ENCODE assay signal across 8 mouse cellular contexts in the genomic region with DNA sequence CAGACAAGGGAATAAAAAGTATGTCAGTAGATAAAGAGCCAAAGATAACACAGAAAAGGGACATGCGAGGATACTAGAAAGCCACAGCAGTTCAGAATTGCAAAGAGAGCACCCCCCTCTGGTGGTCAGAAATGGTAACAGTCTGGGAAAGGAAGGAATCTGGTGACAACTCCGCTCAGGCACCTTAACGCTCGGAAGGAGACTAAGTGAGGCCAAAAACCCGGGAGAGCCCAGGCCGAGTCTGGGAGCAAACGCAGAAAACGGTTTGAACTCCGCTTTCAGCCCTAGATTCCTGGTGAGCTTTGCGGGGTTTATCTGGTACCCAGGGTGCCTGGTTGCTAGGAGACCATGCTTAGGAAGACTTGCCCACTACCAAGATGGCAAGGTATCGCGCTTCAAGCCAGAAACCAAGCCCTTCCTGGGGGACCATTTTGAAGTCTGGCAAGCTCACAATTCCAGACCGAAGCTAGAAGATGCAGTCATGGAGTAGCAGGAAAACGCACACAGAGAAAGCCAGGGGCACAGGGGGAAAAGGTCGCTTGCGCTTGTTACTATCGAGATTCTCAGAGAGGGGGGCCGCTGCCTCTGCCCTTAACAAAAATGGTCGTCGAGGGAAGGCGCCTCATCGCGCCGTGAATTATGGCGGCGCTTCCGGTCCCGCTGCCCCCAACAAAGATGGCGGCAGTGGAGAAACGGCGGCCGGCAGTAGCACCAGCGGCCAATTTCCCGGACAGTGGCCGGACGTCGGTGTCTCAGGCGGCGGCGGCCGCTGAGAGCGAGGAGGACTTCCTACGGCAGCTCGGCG. TPM values are rescaled to one million over a fixed set of nuclear protein-coding genes. Genes with fewer than 3 reads are reported as not detected.
DNase-seq lines count a peak whose midpoint lies in the region; ATAC-seq and TF ChIP-seq lines count a peak whose summit lies in the region.

A gene (plus strand): TSS at position 599 of the 805 bp plus-strand sequence.

- peaks cover 5% of the 10 kb centered on the region for H3K4me1 ChIP-seq in bone marrow, adult 2 months (ENCODE audit: control insufficient read depth, insufficient read depth, low read length)
- peaks cover 12% of the 10 kb centered on the region for H3K4me1 ChIP-seq in embryonic facial prominence, embryonic 15.5 days
- H3K4me1 ChIP-seq in kidney, embryonic 14.5 days (ENCODE audit: control insufficient read depth, insufficient read depth, low read length) = peaks cover 29% of the 10 kb centered on the region
- H3K4me1 ChIP-seq in limb, embryonic 15.5 days = peaks cover 16% of the 10 kb centered on the region

- TF ChIP-seq CTCF in bone marrow, adult 2 months (IDR thresholded peaks at IDR 0.05; ENCODE audit: control insufficient read depth, insufficient read depth, low read length) = peak; percentile 52; the same call in 1 of the 2 replicates

- no peaks in the 10 kb centered on the region for H3K27me3 ChIP-seq in embryonic facial prominence, embryonic 15.5 days
- H3K27me3 ChIP-seq in kidney, embryonic 14.5 days (ENCODE audit: control insufficient read depth, insufficient read depth, low read length) = no peaks in the 10 kb centered on the region
- no peaks in the 10 kb centered on the region for H3K27me3 ChIP-seq in limb, embryonic 15.5 days

- peak within 1 kb of the TSS; percentile 87 for H3K9ac ChIP-seq in embryonic facial prominence, embryonic 15.5 days
- H3K9ac ChIP-seq in kidney, embryonic 14.5 days (ENCODE audit: low read depth, low read length) = peak within 1 kb of the TSS; percentile 68
- peak within 1 kb of the TSS; percentile 64 for H3K9ac ChIP-seq in limb, embryonic 15.5 days

- DNase-seq in 416B (ENCODE audit: low read depth) = peak; percentile 98
- DNase-seq in heart, adult 9 months (ENCODE audit: low spot score in 2 of 2) = peak; percentile 90 to 94
- peak; percentile 72 to 86 for DNase-seq in monocyte, adult 2 months (ENCODE audit: low read depth in 1 of 2, low spot score in 2 of 2)
- peak; percentile 86 to 88 for DNase-seq in spleen, postnatal 36 days (ENCODE audit: low spot score in 2 of 2)

- H3K36me3 ChIP-seq in embryonic facial prominence, embryonic 15.5 days = peaks cover 13% of the 10 kb centered on the region
- peaks cover 6% of the 10 kb centered on the region; the same call in 1 of the 2 replicates for H3K36me3 ChIP-seq in kidney, embryonic 14.5 days (ENCODE audit: control insufficient read depth, insufficient read depth, low read length)
- peaks cover 19% of the 10 kb centered on the region for H3K36me3 ChIP-seq in limb, embryonic 15.5 days

- H3K4me3 ChIP-seq in bone marrow, adult 2 months (replicated peaks; ENCODE audit: control insufficient read depth, low read depth, low read length) = peak within 1 kb of the TSS; percentile 96
- peak within 1 kb of the TSS; percentile 100 for H3K4me3 ChIP-seq in embryonic facial prominence, embryonic 15.5 days (replicated peaks)
- H3K4me3 ChIP-seq in kidney, embryonic 14.5 days (ENCODE audit: low read length) = peak within 1 kb of the TSS; percentile 56
- H3K4me3 ChIP-seq in limb, embryonic 15.5 days = peak within 1 kb of the TSS; percentile 67

- peak within 1 kb of the TSS; percentile 84 for H3K27ac ChIP-seq in bone marrow, adult 2 months (ENCODE audit: control insufficient read depth, insufficient read depth, low read depth, low read length, poor library complexity)
- peak within 1 kb of the TSS; percentile 92 for H3K27ac ChIP-seq in embryonic facial prominence, embryonic 15.5 days (replicated peaks)
- peak within 1 kb of the TSS; percentile 68 for H3K27ac ChIP-seq in kidney, embryonic 14.5 days (ENCODE audit: low read depth, low read length)
- peak within 1 kb of the TSS; percentile 91 for H3K27ac ChIP-seq in limb, embryonic 15.5 days

- H3K4me2 ChIP-seq in embryonic facial prominence, embryonic 15.5 days (replicated peaks) = peak within 1 kb of the TSS; percentile 88
- peak within 1 kb of the TSS; percentile 93 for H3K4me2 ChIP-seq in kidney, embryonic 14.5 days (replicated peaks; ENCODE audit: low read depth, low read length)
- peak within 1 kb of the TSS; percentile 85 for H3K4me2 ChIP-seq in limb, embryonic 15.5 days

- no peaks in the 10 kb centered on the region for H3K9me3 ChIP-seq in embryonic facial prominence, embryonic 15.5 days (replicated peaks)
- no peaks in the 10 kb centered on the region for H3K9me3 ChIP-seq in kidney, embryonic 14.5 days (ENCODE audit: control insufficient read depth, low read length)
- no peaks in the 10 kb centered on the region for H3K9me3 ChIP-seq in limb, embryonic 15.5 days

- under 1% methylated on average over 45 of the region's 45 CpGs for WGBS in bone marrow, adult 2 months
- WGBS in embryonic facial prominence, embryonic 15.5 days = under 1% methylated on average over 45 of the region's 45 CpGs
- WGBS in kidney, embryonic 14.5 days = under 1% methylated on average over 45 of the region's 45 CpGs
- WGBS in limb, embryonic 15.5 days = under 1% methylated on average over 45 of the region's 45 CpGs

- peak; percentile 74; the same call in 1 of the 2 replicates for TF ChIP-seq POLR2A in bone marrow, adult 2 months (IDR thresholded peaks at IDR 0.05; ENCODE audit: borderline replicate concordance, control insufficient read depth, low read depth, low read length)

- ATAC-seq in embryonic facial prominence, embryonic 15.5 days (ENCODE audit: insufficient number of reproducible peaks, low FRiP score, low TSS enrichment, low read depth) = peak; percentile 75
- peak; percentile 59 for ATAC-seq in kidney, embryonic 14.5 days (ENCODE audit: low FRiP score, low TSS enrichment)
- ATAC-seq in limb, embryonic 15.5 days (ENCODE audit: insufficient number of reproducible peaks, low FRiP score, low TSS enrichment, low read depth) = peak; percentile 70

RNA-seq across cellular contexts. Expression of the gene that starts here (rescaled TPM):
- 4.9 and 12.2 TPM in 2 replicates for polyA plus RNA-seq in bone marrow, adult 2 months (2011; ENCODE audit: insufficient read depth, insufficient read length, low replicate concordance, missing spikeins)
- 62.4 and 63.6 TPM in 2 replicates for polyA plus RNA-seq in embryonic facial prominence, embryonic 15.5 days (2015; fragmentation: Nextera tagmentation; extraction: Ambion mirVana)
- polyA plus RNA-seq in kidney, embryonic 14.5 days (2014; fragmentation: Nextera tagmentation; extraction: Ambion mirVana) = 85.7 and 90.9 TPM in 2 replicates
- polyA plus RNA-seq in limb, embryonic 15.5 days (2015; fragmentation: Nextera tagmentation; extraction: Ambion mirVana) = 54.6 and 58.9 TPM in 2 replicates

Comparison
In these comparisons a context has a peak if more than half of its experiments do, and no peak if none do; other contexts are left out.
1. Peak in every context shown above with its lines: DNase-seq, ATAC-seq, H3K4me3 ChIP-seq and H3K27ac ChIP-seq.